Mouse (Mus musculus): ENCODE results near the gene C1qtnf3.

- TF ChIP-seq CTCF (conservative IDR thresholded peaks at IDR 0.05; ENCODE audit: low read length): no peak
- TF ChIP-seq POU5F1 (IDR thresholded peaks at IDR 0.05; ENCODE audit: borderline replicate concordance, low read length): no peak
These were observed 23.4 kb upstream of the C1qtnf3 start for GRCm38 (mm10) chr15:10928633-10929270.

Measured in E14TG2a.4 (cell line).